Mouse (Mus musculus) kidney, adult 9 months (tissue): ENCODE measurements around the gene Ubtd2.

Experiments
- DNase-seq: peaks from one replicate; pipeline ENCODE4 v3.0.0; 2022

The Ubtd2 gene

DNA sequence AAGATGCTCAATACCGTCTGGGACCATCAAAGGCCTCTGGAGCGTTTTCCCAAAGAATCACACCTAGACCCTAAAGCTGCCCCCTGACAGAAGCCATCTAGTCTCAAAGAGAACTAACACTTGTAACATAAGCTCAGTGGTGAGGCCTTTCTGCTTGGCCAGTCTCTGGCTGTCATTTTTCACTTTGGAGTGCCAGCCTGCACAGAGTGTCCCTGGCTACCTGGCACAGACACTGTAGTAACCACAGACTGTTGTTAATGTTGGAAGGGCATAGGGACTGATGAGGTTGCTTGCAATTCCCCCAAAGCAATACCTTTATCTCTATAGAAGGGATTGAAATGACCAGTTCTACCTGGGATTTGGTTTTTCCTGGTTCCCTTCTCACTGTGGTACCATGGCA, 66.1 kb downstream of the Ubtd2 start:
- no peak for DNase-seq

- no peak for DNase-seq
Observed at GRCm38 (mm10) chr11:32524122-32524920, 69.2 kb downstream of the Ubtd2 start.

DNA sequence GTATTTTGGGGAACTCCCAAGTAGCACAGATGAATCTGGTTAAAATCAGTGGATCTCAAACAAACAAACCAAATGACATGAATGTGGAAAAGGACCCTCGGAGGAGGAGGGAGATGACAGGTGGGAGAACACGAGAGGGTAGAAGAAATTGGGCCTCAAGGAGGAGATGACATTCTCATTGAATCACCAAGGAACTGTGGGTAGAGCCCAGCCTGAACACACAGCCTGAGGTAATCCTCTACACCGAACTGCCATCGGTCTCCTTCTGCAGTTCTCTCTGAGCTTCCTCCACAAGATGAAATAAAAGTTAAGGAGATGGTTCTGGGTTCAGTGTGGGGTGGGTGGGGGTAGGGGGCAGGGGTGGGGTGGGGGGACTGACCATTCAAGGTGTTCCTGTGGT, 71.8 kb downstream of the Ubtd2 start:
- no peak for DNase-seq

GRCm38 (mm10) chr11:32530151-32530550, 75.0 kb downstream of the Ubtd2 start:
- no peak for DNase-seq

GRCm38 (mm10) chr11:32531871-32532764, 76.9 kb downstream of the Ubtd2 start, which contains the start of gene Efcab9:
Gene Efcab9, minus strand, starts transcription at chr11:32532081.
- DNase-seq: no peak

DNA sequence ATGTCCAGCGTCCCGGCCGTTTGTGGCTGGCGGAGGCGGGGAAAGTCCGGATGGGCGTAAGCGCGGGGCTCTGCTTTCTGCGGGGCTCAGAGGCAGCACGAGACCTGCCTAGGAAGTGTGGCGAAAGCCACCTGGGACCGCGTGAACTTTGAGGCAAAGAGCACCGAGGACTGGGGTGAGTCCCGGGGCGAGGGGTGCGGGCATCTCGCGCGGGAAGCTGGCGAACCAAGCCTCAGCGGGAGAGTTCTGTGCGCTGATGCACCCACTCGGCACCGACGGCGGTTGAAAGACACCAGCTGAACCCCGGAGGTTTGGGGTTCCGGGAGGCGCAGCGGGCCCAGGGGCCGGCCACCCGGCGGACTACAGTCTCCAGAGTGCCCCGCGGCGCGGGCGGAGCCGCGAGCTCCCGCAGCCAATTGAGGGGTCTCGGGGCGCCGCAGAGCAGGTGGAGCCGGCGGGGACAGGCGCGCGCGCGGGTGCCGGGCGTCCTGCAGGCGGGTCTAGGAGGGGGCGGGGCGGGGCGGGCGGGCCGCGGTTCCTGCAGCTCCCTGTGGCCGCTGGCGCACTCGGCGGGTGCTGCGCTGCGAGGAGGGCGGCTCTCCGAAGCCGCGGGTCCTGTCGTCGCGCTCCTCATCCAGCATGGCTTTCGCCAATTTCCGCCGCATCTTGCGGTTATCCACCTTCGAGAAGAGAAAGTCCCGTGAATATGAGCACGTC, 77.8 kb downstream of the Ubtd2 start, which contains the start of gene Stk10:
Gene Stk10 (plus strand): TSS at position 541 of the 717 bp plus-strand sequence.
- DNase-seq: peak; percentile 90

- DNase-seq: no peak
Observed at GRCm38 (mm10) chr11:32533482-32534261, 78.5 kb downstream of the Ubtd2 start.

GRCm38 (mm10) chr11:32534453-32535075, 79.4 kb downstream of the Ubtd2 start:
- DNase-seq: no peak

GRCm38 (mm10) chr11:32535646-32536045, 80.5 kb downstream of the Ubtd2 start:
- no peak for DNase-seq

- DNase-seq: no peak
Observed at GRCm38 (mm10) chr11:32536954-32537353, 81.8 kb downstream of the Ubtd2 start.

DNA sequence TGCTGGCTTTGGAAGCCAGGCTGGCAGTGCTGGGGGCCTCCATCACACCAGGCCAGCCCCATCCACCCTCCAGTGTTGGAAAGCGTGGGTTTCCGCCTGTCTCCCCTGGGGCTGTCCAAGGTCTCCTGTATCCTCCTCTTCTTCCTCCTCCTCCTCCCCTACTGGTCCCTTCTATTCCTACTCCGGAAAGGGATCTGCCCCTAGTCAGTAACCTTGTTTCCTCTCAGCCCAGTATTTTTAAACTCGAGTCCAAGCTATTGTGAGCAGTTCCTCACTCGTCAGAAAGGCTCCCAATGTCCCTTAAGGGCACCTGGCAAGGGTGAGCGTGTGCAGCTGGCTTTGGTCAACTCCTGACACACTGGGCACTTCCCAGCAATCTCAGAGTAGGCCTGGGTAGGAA, 83.3 kb downstream of the Ubtd2 start:
- DNase-seq: peak; percentile 61

DNA sequence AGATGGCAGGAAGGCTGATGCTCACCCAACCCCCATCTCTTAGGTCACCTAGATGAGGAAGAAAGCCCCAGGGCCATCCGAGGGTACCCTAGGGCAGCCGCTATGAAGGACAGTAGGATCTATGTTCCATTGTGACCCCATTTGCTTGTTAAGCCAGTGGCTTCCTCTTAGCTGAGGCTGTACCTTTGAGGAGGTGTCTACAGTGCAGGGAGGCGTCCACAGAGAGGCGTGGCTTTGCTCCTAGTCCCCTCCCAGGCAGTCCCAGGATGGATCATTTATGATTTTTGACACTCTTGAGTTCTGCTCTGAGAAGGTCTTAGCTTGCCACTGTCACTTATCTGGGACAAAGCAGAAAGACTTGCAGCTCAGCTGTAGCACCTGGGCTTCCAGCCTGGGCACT, 83.7 kb downstream of the Ubtd2 start:
- no peak for DNase-seq

DNA sequence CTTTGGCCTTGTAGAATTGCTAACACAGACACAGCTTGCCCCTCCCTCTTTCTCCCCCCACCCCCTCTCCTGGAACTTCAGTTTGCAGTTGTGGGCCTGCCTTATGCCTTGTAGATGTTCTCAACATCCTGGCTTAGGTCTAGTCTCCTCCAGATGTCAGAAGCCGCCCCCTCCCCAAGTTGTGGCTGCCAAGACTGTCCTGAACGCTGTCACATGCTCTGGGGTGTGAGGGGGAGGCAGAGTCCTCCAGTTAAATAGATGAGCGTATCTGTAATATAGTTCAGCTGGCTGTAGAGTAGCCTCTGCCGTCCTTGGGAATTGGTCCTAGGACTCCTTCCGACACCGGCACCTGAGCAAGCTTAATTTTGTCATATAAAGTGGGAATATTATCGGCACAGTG, 84.5 kb downstream of the Ubtd2 start:
- no peak for DNase-seq

- DNase-seq: no peak
Observed at GRCm38 (mm10) chr11:32540463-32540862, 85.3 kb downstream of the Ubtd2 start.

DNA sequence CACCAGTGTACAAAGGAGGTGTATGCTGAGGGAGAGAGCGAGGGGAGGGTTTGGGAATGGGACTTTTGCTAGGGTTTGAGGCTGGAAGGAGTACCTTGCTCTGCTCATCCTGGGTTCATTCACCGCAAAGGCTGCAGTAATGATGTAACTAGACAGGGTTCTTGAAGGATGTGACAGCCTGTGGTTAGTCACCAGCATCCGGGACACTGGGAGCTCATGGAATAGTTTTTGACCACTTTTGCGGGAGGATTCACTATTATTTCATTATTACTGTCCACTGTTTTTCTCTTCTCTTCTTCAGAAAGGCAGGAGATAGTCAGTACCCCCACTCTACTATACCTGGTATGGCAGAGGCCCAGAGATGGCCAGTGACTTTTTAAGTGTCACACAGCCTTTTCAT, 87.0 kb downstream of the Ubtd2 start:
- no peak for DNase-seq

- DNase-seq: no peak
Observed at GRCm38 (mm10) chr11:32542687-32543411, 87.7 kb downstream of the Ubtd2 start.

DNA sequence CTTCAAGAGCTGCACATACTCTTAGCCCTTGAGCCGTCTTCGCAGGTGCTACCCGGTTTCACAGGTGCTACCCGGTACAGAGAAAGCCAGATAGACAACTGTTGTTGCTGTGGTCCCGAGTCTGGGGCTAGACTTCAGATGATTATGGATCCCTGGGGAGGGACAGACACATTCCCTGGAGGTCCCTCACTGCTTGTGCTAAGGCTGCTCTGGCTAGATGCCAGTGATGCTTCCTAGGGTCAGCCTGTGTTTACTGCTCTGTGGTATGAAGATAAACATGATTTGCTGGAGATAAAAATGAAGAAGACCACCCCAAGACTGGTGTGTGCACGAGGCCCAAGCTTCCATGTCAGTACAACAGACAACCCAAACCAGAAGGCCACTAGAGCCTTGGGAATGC, 88.9 kb downstream of the Ubtd2 start:
- DNase-seq: no peak

- no peak for DNase-seq
Observed at GRCm38 (mm10) chr11:32544497-32544896, 89.3 kb downstream of the Ubtd2 start.

DNA sequence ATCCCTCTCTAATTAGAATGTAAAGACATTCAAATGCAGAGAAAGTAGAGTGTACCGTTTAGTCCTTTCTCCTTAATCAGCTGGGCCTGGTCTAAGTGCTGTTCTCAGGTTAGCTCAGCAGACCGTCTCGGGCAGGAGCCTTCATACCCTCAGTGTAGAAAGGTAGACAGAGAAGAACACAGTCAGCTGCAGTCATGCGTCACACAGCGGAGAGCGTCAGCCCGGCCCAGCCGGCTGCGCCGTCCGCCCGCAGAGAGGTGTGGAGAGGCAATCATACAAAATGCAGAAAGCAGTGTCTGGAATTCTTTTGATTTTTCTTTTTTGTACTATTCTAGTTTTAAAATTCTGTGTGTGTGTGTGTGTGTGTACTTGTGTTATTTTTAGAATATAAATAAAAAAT, 90.4 kb downstream of the Ubtd2 start:
- no peak for DNase-seq

GRCm38 (mm10) chr11:32546483-32546882, 91.3 kb downstream of the Ubtd2 start:
- DNase-seq: no peak

GRCm38 (mm10) chr11:32547391-32547947, 92.3 kb downstream of the Ubtd2 start:
- no peak for DNase-seq
